Mouse (Mus musculus) A20 (cell line): ENCODE data around the gene Tmc2.

ENCODE experiments used
- DNase-seq: peaks from one replicate; pipeline ENCODE4 v3.0.0-alpha.2; 2011; ENCODE audit warnings: low read depth, low spot score

Gene Tmc2

GRCm38 (mm10) chr2:130295331-130296133 lies 100.5 kb downstream of the Tmc2 start:
- DNase-seq = no peak

DNA sequence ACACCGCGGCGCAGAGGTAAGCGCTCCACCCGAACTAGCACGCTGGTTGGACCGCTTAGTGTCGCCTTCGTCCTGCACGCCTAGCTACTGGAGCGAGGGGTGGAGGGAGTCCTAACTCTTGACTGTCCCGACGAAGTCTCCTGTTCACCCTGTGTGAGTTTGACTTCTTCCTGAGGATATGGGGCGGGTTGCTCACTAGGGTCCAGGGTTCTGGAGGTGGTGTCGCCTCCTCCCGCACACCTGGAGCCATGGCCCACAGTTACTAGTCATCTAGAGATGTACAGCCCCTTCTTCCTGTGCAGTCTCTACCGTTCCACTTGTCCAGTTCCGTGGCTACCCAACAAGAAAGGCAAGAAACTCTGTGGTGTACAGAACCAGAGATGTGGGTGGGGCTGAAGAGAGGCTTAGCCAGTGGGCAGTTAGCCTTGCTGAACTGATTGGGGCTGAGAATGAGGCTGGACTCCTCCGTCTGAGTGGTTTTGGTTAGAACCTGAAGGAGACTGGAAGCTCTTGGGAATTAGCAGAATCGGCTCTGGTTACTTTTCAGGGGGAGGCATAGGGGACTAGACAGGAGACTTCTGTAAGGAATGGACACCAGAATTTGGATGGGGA lies 101.2 kb downstream of the Tmc2 start:
- no peak for DNase-seq

DNA sequence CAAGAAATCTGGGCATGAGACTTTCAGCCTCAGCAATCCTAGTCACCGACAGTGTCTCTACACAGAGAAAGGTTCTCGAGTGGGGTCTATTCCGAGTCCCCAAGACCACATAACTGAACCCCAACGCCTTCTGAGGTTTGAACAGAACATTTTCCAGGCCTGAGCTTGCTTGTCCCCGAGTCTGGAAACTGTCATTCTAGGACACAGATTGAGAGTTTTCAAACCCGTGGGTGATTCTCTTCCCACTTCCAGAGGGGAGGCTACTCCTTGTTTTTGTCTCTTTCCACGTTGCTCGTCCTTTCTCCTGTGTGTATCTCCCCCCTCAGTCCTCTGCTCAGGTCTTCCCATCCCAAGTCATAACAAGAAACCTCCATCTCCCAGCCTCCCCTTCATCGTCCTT lies 102.6 kb downstream of the Tmc2 start:
- no peak for DNase-seq

- no peak for DNase-seq
These were observed 108.0 kb downstream of the Tmc2 start for GRCm38 (mm10) chr2:130303014-130303413.
